Mouse (Mus musculus) right cerebral cortex, postnatal 25 days (tissue): ENCODE results near the gene Slc16a10.

Experiments used
- DNase-seq: peaks from one replicate; pipeline ENCODE4 v3.0.0; 2022

Slc16a10 gene

GRCm38 (mm10) chr10:40141864-40142523 is at the start of gene Slc16a10:
TSS of gene Slc16a10 (minus strand) at chr10:40142258.
- peak; percentile 92 for DNase-seq

DNA sequence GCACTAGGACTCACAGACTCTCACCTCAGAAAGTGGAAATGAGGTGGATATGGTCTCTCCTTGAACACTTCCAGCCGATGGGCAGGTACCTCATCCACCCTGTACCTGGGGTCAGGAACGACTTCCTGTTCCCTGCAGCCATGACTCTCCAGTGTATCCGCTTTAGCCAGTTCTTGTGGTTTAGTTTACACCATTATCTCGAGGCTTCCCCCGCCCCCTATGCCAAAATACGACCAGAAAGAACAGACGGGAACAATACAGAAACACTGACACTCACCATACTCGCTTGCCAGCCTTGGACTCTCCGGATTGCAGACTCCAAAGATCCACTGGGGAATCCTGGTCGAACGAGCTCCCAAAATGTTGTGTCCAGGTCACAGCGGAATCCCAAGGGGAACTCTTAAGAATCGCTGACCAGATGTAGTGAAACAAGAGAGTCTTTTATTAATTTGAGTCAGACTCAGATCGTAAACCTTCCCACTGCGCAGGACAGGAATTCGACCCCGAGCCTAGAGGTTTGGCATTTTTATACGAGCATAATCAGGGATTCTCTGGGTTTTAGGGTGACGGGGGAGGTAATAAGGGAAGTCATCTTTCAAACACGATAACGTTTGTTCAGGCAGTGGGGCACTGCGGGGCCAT is 49.4 kb upstream of the Slc16a10 start:
- DNase-seq = no peak

DNA sequence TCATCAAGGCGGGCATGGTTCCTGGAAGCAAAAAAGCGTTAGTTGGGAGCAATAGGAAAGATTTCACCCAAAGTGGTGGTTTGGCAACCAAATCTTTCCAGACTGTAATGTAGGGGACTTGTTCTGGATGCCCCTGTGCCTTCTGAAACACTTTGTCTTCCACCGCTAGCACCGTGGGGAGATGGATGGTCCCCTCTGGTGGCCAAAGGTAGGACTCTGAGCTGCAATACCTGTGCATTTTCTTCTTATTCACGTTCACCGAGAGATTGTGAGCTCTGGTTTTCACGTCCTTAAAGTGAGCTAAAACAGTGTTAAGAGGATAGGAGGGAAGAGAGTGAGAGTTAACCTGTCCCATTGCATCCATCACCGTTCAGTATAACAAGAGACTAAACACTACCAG is 48.8 kb upstream of the Slc16a10 start:
- DNase-seq = no peak

- no peak for DNase-seq
Observed at GRCm38 (mm10) chr10:40189689-40190088, 47.6 kb upstream of the Slc16a10 start.

DNA sequence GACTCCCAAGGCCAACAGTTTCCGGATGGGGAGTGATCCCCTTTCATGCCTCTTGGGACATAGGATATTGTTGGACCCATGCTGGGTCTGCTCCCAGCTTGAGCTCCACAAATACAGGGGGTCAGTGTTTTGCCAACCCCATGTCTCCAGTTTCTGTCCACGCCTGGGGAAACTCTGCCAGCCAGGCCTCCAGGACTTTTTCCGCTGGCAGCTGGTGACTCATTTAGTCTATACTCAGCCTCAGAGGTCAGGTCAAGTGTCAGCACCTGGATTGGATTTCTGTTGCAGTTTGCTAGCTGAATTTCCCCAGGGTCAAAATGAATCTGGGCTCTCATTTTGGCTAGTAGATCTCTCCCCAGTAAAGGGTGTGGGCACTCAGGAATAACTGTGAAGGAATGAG is 46.8 kb upstream of the Slc16a10 start:
- no peak for DNase-seq

DNA sequence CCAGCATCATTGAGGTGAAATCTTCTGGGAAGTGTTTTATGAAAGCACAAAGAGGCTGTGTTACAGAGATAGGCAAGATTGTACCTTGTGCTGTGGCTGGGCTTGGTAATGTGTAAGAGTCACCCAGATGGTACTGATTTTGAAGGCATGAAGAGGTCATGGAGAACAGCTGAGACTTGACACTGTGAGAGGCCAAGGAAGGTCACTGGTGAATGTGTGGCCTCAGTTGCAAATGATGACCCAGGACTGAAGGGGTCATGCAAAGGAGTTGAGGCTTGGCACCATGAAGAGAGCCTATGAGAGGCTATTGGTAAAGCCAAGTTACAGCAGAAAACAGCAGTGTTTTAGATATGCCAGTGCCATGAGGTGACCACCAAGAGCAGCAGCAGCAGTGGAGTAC is 43.9 kb upstream of the Slc16a10 start:
- DNase-seq = no peak

DNA sequence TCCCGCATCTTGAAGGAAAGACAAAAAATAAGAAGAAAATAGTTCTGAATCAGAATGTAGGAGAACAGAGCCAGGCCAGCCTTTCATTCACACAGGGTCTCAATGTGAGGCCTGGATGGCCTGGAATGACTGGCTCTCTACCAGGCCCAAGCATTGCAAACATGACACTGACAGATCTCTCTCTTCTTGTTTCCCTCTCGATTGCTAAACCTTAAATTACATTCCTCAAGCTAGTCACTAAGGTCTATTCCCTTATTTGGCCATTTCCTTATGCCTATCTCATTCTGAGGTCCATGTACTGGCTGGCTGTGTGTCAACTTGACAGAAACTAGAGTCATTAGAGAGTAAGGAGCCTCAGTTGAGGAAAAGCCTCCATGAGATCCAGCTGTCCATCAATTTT is 38.0 kb upstream of the Slc16a10 start:
- no peak for DNase-seq

GRCm38 (mm10) chr10:40179142-40179541 is 37.1 kb upstream of the Slc16a10 start:
- DNase-seq = no peak

- no peak for DNase-seq
Observed at GRCm38 (mm10) chr10:40177323-40177962, 35.4 kb upstream of the Slc16a10 start.

- DNase-seq = no peak
Observed at GRCm38 (mm10) chr10:40172136-40172535, 30.1 kb upstream of the Slc16a10 start.

- no peak for DNase-seq
Observed at GRCm38 (mm10) chr10:40171211-40171610, 29.2 kb upstream of the Slc16a10 start.

DNA sequence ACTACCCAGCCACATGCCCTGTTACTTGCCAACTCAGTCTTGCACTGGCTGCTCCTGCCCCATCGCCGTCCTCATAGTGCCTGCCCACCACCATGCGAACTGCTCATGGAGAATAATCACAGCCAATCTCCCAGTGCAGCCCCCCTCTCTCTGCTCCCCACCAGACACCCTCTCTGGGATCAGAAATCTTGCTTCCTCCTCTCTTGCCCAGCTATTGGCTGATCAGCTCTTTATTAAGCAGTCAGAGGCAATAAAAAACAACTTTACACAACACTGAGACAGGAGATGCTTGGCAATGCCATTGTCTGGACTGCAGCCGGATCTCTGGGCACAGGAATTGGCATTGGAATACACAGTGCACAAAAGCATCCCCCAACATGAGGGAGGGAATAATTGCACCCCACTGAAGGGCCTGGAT is 28.1 kb upstream of the Slc16a10 start:
- no peak for DNase-seq

DNA sequence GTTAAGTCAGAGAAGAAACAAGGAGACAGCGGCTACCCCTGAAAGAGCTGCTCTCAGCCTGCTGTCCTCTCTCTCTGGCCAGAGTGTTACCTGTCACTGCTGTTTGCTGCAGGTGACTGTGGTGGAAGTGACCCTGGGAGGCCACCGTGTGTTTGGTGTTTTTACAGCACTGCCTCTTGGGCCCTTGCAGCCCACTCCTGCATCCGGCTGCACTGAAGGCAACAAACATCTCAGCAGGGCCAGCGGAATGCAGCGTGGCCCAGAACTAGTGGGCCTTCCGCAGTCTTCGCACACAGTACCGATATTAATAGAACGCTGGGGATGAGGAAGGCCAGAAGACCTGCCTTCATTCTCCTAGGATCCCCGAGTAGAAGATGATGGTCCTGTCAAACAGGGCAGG is 27.5 kb upstream of the Slc16a10 start:
- DNase-seq = no peak

DNA sequence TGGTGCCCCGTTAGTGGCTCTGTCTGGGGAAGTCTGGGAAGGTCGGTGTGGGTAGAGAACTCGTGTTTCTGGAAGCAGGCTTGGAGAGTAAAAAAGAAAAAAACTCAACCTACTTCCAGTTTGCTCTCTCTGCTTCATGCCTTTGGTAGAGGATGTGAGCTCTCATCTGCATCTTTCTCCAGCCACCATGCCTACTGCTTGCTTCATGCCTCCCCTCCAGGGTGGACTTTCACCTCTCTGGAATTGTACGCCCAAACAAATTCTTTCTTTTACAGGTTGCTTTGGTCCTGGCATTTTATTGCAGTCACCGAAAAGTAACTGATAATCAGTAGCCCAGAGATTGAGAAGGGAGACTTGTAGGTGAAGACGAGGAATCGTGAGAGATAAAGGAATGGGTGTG is 27.0 kb upstream of the Slc16a10 start:
- no peak for DNase-seq

DNA sequence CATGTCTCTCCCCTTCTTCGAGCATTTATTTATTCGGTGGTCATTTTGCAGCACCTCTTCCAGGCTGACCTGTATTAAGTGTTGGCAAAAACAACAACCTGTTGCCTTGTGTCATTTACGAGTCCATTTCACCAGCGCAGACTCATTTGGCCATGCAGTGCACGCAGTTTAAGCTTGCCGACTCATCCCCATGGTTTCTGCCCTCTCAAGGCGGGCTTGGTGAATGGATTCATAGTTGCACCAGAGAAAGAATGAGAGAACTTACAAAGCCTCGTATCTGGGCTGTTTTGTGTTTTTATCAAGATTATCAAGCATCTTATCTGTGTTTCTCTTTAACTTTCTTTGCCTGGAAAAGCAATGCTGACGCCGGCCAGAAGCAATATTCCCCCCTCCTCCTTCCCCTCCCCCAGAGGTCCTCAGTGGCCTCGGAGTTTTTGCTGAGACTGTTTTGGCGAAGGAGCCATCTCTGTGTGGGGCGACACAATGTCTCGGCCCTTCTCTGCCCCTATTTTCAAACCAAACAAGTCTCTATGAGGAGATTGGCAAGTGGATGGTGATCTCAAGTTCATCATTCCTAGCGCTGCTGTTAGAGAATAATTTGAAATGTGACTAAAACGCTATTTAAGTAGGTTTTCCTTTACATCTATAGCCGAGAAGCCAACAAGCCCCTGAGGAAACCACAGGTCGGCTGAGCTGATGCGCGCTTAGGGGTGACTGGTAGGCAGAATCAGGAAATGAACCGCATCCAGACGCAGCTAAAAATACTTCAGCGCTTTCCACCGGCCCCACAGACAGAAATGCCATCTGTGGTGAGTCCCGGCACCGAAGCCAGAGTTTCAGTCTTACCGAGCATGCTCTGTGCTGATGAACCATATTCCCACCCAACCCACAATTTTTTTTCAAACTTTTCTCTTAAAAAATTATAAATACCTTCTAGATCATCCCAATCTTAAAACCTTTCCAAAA is 22.6 kb upstream of the Slc16a10 start:
- peak; percentile 68 for DNase-seq

DNA sequence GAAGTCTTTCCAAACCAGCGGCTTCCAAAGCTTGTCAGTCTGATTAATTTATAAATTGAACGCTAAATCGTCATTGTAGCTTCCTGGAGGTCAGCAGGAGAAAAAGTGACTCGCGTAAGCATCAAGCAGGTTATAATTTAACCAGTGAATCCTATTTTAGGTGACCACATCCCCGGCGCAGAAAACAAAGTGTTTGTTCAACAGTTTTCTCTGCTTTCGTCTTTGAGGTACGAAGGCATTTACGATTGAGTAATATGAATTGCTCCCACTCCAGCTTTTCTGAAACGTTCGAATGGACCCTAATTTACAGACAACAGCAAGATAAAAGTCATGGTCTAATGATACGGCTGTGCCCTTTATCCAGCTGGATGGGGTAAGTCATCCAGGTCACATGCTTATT is 21.9 kb upstream of the Slc16a10 start:
- DNase-seq = no peak

DNA sequence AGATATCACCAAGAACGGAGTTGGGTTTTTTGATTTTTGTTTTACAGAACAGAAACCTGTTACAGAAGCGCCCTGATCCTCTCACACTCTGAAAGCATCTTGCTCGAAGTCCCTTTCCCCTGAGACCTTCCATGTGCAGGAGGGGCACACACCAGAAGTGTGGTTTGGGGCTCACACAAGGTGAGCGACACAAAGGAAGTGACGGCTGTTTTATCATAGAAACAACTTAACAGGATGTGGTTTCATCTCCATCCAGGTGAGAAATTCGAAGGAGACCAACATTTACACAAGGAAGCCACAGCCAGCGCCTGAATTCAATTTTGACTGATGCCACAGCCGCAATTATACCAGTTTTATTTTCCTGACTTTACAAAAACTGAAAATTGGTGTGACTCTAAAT is 21.3 kb upstream of the Slc16a10 start:
- DNase-seq = no peak

DNA sequence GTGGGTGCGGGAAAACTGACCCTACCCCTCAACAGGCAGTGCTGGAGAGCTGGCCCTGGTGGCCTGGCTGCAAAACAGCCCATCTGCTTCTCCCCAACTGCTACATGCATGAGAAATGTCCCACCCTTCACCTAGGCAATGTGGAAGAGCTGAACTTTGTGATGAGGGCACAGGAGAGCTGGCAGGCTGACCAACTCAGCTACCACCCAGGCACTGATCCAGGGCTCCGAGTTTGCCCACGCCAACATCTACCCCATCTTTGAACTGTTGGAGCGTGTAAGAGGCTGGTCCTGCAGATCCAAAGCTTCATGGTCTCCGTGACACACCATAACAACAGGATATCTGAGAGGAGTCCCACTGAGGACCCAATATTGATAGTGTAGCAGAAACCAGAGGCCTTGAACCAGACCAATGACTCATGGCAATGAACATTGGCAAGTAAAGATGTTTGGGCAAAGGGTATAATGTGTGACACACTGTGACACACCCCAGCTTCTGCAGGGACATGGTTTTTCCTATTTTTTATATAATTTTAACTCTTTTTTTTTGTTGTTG is 19.7 kb upstream of the Slc16a10 start:
- no peak for DNase-seq

GRCm38 (mm10) chr10:40161236-40161635 is 19.2 kb upstream of the Slc16a10 start:
- DNase-seq = no peak

DNA sequence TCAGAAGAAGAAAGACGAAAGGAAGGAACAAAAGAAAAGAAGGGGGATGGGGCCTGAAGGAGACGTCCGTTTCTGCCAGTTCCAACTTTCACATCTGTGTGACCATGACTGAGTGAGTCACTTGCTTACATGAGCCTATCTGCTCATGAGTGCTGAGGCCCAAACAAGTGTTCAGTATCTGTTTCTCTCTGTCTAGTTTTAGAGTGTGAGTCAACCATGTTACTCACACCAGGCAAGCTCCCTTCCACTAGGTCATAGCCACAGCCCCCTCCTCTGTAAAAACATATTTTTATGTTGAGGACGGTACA is 10.4 kb upstream of the Slc16a10 start:
- DNase-seq = no peak

- DNase-seq = no peak
Observed at GRCm38 (mm10) chr10:40151852-40152549, 9.9 kb upstream of the Slc16a10 start.

GRCm38 (mm10) chr10:40149584-40150145 is 7.6 kb upstream of the Slc16a10 start:
- no peak for DNase-seq
